Mouse (Mus musculus): ENCODE measurements around the gene Tph1. TPM values are rescaled to one million over a fixed set of nuclear protein-coding genes. Genes with fewer than 3 reads are reported as not detected.
"Not testable (repeated sequence)": the region's sequence is repeated elsewhere in the genome, so short reads cannot be mapped to it uniquely, and the experiment has no call there.

Tph1 gene
- total RNA-seq, 2 experiments from 2014 or later: 0.21 to 0.32 TPM

DNA sequence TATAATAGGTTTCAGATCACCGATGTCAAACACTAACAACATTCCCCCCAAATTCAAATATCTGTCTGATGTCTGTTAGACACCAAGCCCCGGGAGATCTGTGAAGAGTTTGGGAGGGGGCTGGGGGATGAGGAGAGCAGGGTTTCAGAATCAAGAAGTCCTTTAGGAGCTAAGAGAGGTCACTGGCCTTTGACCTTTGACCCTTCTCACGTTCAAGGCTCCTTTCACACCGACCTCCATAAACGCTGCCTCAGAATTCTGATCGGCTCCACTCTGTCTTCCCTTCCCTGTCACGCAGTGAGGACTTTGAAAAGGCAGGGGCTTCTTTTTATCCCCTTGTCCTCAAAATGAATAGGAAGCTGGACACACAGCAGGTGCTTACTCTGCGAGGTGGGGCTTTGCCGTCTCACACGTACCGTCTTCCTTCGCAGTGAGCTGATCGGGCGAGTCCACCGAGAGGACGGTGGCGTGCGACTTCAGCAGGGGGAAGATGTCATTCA lies 10.7 kb downstream of the Tph1 start:
- intact Hi-C loops (cut with DNase I): no loop called here
- DNase-seq (ENCODE audit: low spot score in 2 of 2): no peak

DNA sequence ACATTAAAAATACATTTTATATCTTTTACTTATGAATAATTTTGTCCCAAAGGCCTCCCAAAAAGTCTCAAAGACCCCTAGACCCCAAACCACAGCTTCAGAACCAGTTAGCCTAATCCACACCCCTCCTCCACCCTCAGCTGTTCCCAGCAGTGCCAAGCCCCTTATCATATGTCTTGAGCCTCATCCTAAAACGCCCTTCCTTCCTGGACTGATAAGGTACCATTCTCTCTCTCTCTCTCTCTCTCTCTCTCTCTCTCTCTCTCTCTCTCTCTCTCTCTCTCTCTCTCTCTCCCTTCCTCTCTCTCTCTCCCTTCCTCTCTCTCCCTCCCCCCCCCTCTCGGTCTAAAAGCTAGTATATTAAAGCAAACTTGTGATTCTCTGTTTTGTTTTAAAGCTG lies 20.1 kb downstream of the Tph1 start:
- DNase-seq (ENCODE audit: low spot score in 2 of 2): no peak
- intact Hi-C loops (cut with DNase I): no loop called here

DNA sequence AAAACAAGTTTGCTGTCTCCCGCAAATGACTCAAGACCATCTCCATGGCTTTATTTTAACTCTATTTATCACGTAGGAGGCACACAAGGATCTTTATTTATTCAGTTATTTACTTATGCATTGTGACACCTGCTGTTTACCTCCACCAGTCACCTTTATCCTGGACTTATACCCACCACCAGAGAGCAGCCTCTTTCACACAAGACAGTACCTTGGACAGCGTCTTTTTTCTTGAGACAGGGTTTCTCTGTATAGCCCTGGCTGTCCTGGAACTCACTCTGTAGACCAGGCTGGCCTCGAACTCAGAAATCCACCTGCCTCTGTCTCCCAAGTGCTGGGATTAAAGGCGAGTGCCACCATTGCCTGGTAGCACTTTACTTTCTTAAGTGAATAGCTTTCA lies 22.1 kb downstream of the Tph1 start:
- intact Hi-C loops (cut with DNase I); DNase-seq (ENCODE audit: low spot score in 2 of 2): not testable (repeated sequence)

DNA sequence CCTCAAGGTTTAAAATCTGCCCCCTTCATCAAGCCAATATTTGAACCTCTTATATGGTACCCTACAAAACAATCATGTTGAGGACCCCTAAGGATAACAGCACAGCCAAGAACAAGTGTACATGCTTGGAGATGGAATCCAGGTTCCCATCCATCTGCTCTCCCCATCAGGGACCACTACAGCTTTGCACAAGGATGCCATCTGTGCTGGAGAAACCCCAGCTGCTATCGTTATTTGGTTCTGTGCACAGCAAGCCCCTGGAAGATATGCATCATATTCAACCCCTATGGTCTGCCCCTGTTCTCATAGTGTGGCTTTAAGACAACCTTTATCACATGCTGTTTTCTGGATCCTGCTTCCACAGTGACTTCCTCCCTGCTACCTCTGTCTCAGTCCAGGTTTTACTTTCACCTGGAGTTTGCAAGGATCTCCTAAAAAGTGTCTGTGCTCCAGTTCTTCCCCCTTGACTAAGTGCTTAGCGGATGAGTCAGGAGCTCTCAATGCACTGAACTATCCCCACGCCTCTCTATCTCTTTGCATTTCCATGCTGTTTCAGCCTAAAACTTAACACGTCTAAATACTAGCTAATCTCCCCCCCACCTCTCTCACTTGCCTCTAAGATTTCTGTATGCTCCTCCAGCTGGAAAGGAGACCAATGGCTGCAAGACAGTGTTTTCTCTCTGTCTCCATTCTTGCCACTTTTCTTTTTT lies 23.8 kb downstream of the Tph1 start:
- intact Hi-C loops (cut with DNase I): no loop called here
- DNase-seq (ENCODE audit: low spot score in 2 of 2): peak in 1 of 2 experiments; percentile 51

DNA sequence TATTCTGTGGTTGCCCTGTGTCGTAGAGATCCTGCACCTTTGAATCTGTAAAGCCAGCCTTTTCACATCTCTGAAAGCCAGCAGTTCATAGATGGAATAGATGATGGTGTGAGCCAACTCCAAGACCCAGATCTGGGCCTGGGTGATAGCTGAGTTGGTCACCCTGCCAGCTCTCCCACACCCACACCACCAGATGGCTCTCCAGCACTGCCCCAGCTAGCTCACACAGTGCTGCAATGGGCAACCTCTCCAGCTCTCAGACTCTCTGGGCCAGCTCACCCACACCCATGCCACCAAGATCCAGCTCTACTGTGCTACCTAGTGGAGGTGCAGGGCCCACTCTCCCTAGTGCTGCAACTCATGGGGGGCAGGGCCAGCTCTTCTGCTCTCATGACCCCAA lies 29.2 kb downstream of the Tph1 start:
- peak; percentile 15 to 63 for DNase-seq (ENCODE audit: low spot score in 2 of 2)
- intact Hi-C loops (cut with DNase I): no loop called here

DNA sequence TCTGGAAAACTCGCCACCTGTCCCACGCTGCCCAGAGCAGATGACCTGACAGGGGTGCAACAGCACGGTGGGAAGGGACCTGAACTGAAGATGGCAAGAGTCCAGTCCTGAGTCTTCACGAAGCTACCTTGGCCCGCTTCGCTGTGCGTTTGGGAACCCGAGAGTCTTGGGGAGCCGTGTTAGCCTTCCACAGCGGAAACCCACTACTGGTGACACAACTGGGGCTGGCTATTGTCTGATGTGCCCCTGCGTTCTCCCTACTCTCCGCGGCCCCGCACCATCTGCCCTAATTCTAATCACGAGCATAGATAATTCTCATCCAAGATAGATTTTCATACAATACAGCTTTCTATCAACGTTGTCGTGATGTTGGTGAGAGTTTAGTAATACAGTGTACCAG lies 32.3 kb downstream of the Tph1 start:
- intact Hi-C loops (cut with DNase I): no loop called here
- DNase-seq (ENCODE audit: low spot score in 2 of 2): no peak

DNA sequence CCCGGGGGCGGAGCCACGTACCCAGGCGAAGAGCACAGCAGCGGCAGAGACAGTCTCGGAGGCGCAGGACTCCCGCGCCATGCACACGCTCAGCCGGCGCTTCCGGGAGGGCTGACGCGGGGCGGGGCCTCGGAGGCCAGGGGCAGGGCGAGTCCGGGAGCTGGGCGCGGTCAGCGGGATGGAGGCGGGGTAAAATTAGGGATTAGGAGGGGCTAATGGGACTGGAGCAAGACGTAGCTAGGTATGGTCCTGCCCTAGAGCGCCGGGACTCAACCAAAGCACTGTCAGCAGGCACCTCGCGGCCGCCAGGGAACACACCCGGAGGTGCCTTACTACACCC lies 32.7 kb downstream of the Tph1 start, which contains the start of gene Sergef:
Gene Sergef, minus strand, starts transcription at position 116 of the 340 bp plus-strand sequence.
- peak; percentile 89 to 93 for DNase-seq (ENCODE audit: low spot score in 2 of 2)
- intact Hi-C loops (cut with DNase I): loop anchor here (2.0 kb wide), 2 partner anchors 15 to 71 kb away; partner anchors contain the start of gene Saal1

DNA sequence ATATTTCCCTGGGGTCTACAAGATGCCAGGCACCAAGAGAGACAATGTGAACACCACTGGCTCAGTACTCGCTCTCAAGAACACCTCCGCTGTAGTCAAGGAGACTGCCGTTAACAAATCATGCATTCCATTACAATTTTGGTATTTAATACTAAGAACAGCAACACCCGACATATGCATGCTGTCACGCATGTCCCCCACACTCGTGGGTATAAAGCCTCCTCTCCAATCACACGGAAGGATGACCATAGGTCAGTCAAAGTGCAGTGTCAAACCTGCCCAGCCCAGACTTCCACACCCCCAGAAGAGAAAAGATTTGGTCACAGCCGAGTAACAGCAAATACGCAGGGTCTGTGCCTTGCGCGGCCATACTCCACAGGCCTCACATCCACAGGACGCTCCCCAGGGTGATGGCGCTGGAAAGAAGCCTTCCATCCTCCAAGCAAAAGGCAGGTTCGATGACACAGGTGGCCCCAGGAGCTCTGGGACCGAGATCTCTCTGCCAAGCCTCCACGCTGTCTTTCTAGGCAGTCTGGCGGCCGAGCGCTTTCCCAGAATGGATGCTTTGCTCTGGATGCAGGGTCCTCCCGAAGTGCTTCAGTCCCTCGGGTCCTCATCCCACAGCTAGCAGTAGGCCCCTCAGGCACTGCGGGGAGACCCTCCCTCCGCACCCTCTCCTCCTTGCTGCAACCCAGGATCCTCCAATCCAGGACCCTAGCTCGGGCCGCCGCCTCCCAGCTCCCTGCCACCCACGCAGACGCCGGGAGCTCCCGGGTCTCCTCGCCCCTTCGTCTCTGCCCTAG lies 33.2 kb downstream of the Tph1 start:
- intact Hi-C loops (cut with DNase I): loop anchor here (2.0 kb wide), 2 partner anchors 14 to 72 kb away; partner anchors contain the start of gene Saal1
- DNase-seq (ENCODE audit: low spot score in 2 of 2): peak; percentile 48 to 59

DNA sequence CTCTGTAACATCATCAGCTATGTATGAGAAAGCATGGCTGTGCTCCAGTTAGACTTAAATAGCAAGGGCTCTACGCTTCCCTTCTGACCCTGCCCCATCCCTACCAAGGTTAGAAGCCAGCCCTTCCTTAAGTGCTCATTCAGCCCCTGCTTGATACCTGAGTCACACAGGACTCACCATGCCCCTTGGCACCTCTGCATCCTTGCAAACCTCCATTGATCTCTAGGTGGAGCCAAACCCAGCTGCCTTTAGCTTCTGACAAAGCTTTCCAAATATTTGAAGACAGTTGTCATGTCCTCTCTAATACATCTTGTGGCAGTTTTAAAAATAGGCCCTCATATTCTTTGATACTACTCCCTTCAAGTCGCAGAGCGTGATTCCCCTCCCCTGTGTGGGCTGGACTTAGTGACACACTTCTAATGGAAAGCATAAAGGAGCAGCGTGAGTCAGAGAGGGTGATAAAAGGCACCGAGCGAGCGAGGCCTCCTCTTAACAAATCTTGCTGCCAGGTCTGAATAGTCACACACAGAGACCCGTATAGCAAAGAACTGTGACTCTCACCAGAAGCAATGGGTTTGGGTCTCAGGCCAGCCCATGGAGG lies 43.9 kb downstream of the Tph1 start:
- intact Hi-C loops (cut with DNase I): no loop called here
- no peak for DNase-seq (ENCODE audit: low spot score in 2 of 2)

DNA sequence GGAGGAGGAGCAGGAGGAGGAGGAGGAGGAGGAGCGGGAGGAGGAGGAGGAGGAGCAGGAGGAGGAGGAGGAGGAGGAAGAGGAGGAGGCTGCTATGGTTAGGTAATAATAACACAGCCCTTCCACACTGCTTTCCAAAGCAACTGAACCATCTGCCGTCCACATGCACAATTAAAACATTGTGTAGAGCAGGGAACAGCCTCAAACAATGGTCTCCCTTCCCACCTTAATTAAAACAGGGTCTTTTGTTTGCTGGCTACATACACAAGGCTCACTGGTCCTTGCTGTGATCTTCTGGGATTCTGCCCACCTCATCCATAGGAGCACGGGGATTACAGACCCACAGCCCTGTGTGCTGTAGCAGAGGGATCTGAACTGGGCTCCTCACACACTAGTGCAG lies 48.4 kb downstream of the Tph1 start:
- DNase-seq (ENCODE audit: low spot score in 2 of 2): no peak
- intact Hi-C loops (cut with DNase I): loop anchor here (2.0 kb wide), 1 partner anchor 15 kb away; the partner anchor contains the start of gene Sergef

DNA sequence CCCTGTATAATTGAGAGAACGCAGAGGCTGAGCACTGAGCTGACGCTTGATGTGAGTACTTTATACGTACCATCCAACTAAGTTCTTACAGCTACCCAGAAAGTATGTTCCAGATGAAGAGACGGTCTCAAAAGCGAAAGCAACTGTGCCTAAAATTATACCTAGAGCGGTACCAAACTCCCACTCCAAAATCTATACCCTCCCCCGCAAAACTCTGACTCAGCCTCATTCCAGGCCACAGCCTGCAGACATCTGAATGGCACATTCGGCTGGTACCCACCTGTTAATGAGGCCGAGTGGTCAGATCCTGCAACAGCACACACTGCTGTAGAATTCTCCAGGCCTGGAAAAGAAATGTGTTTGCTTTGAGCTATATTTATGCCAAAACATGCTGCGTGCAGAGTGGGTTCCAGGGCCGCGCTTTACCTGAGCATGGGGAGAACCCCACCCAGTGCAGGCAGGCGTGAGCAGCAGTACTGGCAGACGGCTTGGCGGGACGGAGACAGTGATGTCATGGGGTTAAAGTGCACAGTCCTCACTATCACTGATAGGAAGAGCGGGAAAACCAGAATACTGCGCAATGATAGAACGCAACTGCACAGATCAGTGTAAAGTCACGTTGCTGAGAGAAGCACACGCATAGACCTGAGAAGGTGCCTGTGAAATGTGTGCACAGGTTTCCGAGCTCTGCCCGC lies 53.8 kb downstream of the Tph1 start:
- intact Hi-C loops (cut with DNase I): no loop called here
- DNase-seq (ENCODE audit: low spot score in 2 of 2): peak; percentile 45 to 83

DNA sequence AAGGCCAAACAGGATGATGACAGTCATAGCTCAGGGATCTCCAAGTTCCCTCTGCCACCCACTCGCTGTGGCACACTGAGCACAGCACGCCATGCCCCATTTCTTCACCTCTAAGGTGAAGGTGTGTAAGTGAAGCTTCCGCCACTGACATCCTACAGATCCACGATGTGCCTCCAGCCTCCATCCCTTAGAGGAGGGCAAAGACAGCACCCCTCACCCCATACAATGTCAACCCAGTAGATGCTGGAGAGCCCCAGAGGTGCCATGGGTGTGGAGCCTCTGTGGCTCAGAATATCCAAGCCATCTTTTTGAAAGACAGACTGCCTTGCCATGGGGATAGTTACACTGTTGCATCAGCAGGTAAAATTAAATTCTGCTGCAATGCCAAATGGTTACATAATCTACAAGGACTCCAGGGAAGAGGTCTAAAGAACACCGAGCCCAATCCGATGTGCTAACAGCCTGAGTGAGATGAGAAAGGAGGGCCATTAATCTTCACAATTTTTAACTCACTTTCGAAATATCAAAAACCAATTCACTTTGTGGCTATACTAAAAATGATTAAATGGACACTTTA lies 55.8 kb downstream of the Tph1 start:
- DNase-seq (ENCODE audit: low spot score in 2 of 2): no peak
- intact Hi-C loops (cut with DNase I): no loop called here

DNA sequence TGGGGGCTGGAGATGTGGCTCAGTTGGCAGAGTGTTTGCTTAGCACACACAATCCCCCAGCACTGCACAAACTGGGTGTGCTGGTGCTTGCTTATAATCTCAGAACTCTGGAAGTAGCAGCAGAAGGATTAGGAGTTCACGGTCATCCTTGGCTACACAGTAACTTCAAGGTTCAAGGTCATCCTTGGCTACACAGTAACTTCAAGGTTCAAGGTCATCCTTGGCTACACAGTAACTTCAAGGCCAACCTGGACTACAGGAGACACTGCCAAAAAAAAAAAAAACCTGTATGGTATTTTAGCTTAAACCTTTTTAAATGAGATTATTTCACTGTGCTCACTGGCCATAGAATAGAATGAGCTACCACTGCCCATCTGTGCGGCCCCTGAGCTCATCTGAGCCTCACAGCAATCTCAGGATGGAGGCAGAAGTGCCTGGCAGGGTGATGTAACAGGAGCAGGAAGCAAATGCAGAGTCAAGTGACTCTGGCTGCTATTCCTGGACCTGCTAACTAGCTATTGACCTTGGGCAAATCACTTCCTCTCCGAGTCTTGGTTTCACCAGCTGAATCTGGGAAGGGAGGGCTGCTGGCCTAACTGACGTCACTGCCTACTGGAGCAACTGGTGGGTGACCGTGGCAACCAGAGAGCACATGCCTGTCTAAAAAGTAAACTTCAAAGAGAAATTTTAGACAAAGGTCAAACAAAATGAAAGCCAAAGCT lies 56.9 kb downstream of the Tph1 start:
- peak in 1 of 2 experiments; percentile 43 for DNase-seq (ENCODE audit: low spot score in 2 of 2)

DNA sequence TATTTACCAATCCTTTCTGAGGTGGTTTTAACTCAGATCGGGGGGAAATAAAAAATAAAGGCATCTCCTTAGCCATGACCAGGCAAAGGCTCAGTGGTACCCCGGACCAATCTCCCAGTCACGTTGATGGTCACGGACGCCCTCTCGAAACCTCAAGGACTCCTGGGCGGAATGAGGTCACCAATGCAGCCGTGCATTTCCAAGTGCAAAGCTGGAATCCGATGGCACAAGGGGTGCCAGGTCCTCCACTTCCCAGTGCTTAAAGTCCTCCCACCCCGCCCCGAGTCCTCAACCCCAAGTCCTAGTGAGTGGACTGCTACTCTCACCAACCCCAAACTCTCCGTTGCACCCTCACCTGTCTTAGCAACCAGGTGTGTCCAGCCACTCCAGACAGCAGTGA lies 58.1 kb downstream of the Tph1 start:
- intact Hi-C loops (cut with DNase I): no loop called here
- no peak for DNase-seq (ENCODE audit: low spot score in 2 of 2)

More for the DNA sequence above, 56.9 kb downstream of the Tph1 start:
- intact Hi-C loops (cut with DNase I): no loop called here

DNA sequence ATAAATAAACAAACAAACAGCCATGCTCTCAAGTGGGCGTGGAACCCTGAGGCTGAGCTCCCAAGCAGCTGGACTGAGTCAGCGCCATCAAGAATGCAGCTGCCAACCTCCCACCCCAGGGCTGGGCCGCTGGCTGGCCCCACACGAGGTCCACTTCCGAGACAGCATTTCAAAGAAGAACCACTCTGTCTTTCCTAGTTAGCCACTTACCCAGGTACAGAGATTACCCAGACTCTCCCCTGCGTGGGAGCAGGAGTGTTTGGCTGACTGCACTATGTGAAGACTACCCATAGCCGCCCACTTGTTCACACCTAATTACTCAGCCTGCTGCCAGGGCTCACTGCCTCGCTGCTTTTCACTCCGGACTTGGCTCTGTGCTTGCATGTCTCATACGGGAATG lies 59.2 kb downstream of the Tph1 start:
- intact Hi-C loops (cut with DNase I): no loop called here

DNA sequence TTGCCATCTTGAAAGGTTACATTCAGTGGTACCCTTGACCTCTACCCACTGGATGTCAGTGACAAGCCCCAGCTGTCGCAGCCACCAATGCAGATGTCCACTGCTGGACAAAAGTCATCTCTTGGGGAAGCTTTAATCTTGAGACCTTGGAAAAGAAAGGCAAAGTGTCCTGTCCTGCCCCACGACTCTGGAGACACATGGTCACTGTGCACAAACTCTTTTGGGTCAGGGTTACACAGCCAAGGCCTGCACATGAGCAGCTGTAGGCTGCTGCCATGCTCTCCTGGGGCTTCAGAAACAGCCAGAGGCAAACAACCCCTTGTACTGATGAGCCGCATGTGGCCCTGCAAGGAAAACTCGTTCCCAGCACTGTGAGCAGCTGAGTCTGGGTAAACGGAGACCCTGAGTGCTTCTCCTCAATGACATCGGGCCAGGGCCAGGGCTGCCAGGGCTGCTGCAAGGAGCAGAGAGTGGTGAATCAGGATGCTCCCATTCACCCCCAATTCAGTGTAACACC lies 59.9 kb downstream of the Tph1 start:
- intact Hi-C loops (cut with DNase I): no loop called here
- no peak for DNase-seq (ENCODE audit: low spot score in 2 of 2)

More for the DNA sequence above, 59.2 kb downstream of the Tph1 start:
- no peak for DNase-seq (ENCODE audit: low spot score in 2 of 2)

DNA sequence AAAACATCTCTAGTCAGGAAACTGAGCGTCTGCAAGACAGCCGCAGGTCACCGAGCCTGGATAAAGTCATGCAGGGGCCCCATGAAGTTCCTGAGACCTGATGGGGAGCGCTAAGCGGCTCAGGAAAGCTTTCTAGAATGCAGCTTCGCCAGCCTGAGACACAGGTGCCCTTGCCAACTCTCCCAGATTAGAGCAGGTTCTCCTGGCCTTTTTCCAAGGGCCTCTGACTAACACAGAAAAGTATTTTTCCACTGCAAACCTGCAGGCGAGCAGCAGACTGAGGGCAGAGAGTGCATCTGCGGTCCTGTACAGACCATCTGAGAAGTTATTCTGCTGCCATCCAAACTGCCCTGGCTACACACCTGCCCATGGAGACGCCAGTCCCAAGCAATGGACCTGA lies 60.4 kb downstream of the Tph1 start:
- peak in 1 of 2 experiments; percentile 66 for DNase-seq (ENCODE audit: low spot score in 2 of 2)
- intact Hi-C loops (cut with DNase I): no loop called here

DNA sequence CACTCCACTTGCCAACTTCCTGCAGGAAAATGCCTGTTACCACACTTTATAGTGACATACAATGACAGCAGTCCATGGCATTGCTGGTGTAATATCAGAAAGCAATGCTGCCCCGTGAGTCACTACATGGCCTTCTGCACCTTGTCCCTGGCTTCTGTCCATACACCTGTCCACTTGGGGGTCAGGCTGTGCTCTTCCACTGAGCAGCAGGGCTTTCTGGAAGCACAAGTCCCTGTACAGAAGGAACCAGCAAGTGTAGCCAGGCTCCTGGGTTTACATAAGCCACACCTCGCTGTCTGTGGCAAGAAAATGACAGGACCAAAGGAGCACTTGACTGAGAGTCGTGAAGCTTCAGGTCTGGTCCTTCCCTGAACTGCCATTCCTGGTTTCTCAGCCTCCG lies 63.0 kb downstream of the Tph1 start:
- no peak for DNase-seq (ENCODE audit: low spot score in 2 of 2)
- intact Hi-C loops (cut with DNase I): loop anchor here (10.0 kb wide), 1 partner anchor 515 kb away; no protein-coding TSS in a partner anchor
